Mouse (Mus musculus) stomach, postnatal 0 days (tissue): ENCODE data around the gene Nlrc5.
A peak's percentile ranks its signal among the peaks of the same experiment; 100 is the strongest.

Source experiments
- CTCF ChIP-seq: IDR thresholded peaks from 2 replicates; pipeline ENCODE4 v1.5.1; 2016; ENCODE audit warnings: antibody characterized with exemption, low read depth, mild to moderate bottlenecking, moderate library complexity
- EP300 ChIP-seq: optimal IDR thresholded peaks from 2 replicates; pipeline ENCODE3; 2016; ENCODE audit warnings: antibody characterized with exemption

GRCm38 (mm10) chr8:94492021-94492681, 58.0 kb downstream of the Nlrc5 start:
- TF ChIP-seq CTCF (peak; percentile 83), EP300 (no peak)
